Mouse (Mus musculus) intestine, embryonic 16.5 days (tissue): ENCODE measurements around the gene Lmna. TPM values are rescaled to one million over a fixed set of nuclear protein-coding genes. Genes with fewer than 3 reads are reported as not detected.

Experiments
- ATAC-seq: fragments of 200-750 bp; cut with Nextera tagmentation; 2 replicates; pipeline ENCODE4 v1.8.0; 2017; ENCODE audit warnings: moderate TSS enrichment, moderate library complexity
- H3K27ac ChIP-seq: fragments of 300-500 bp; sonication (generic); 2 replicates; pipeline ENCODE4 v1.5.1; 2014; ENCODE audit warnings: mild to moderate bottlenecking, low read length
- H3K27me3 ChIP-seq: fragments of 300-500 bp; sonication (generic); replicated peaks from 2 replicates; pipeline ENCODE4 v1.6.1; 2014; ENCODE audit warnings: low read length, control low read depth, mixed read lengths; ENCODE audit not compliant: control insufficient read depth, insufficient read depth
- H3K36me3 ChIP-seq: fragments of 300-500 bp; sonication (generic); 2 replicates; pipeline ENCODE4 v1.6.1; 2014; ENCODE audit warnings: low read length, control low read depth; ENCODE audit not compliant: control insufficient read depth, insufficient read depth
- H3K4me1 ChIP-seq: fragments of 300-500 bp; sonication (generic); 2 replicates; pipeline ENCODE4 v1.6.1; 2014; ENCODE audit warnings: low read length, control low read depth, mixed read lengths; ENCODE audit not compliant: control insufficient read depth, insufficient read depth
- H3K4me2 ChIP-seq: fragments of 300-500 bp; sonication (generic); 2 replicates; pipeline ENCODE4 v1.6.1; 2014; ENCODE audit warnings: low read depth, low read length, control low read depth
- H3K4me3 ChIP-seq: fragments of 300-500 bp; sonication (generic); 2 replicates; pipeline ENCODE4 v1.5.1; 2014; ENCODE audit warnings: mild to moderate bottlenecking, low read length
- H3K9ac ChIP-seq: fragments of 300-500 bp; sonication (generic); 2 replicates; pipeline ENCODE4 v1.6.1; 2014; ENCODE audit warnings: low read depth, low read length
- H3K9me3 ChIP-seq: fragments of 300-500 bp; sonication (generic); 2 replicates; pipeline ENCODE4 v1.6.1; 2016; ENCODE audit warnings: low read length, control low read depth; ENCODE audit not compliant: control insufficient read depth
- WGBS: fragments of 180-500 bp; shearing (Covaris S2); extraction: QIAGEN DNeasy Blood & Tissue Kit; methylation state at CpG from one replicate; pipeline ENCODE4 v1.1.7; 2014; 5-methylcytosine and 5-hydroxymethylcytosine counted together
- polyA plus RNA-seq: library from polyadenylated mRNA; unstranded; fragments of >200 nt; fragmentation: Nextera tagmentation; extraction: Ambion mirVana; gene quantifications from 2 replicates; pipeline ENCODE4 v1.2.1, GENCODE M21; 2015

Lmna gene
- polyA plus RNA-seq, 1 experiment from 2014 or later, result 127 TPM

- Histone ChIP-seq H3K4me1 (peaks cover 33% of the 10 kb centered on the region), H3K4me3 (no peak overlapping the region), H3K27ac (0 out of 2 replicates have a peak overlapping the region, but pooled peaks have one; percentile 11), H3K36me3 (no peaks in the 10 kb centered on the region), H3K4me2 (no peak overlapping the region), H3K27me3 (no peaks in the 10 kb centered on the region), H3K9me3 (no peaks in the 10 kb centered on the region), H3K9ac (no peak overlapping the region)
- 66% methylated on average over 6 of the region's 6 CpGs for WGBS
- ATAC-seq, result no peak
Observed at GRCm38 (mm10) chr3:88505081-88505480, 4.7 kb downstream of the Lmna start.

GRCm38 (mm10) chr3:88503881-88504746, 5.6 kb downstream of the Lmna start:
- Histone ChIP-seq H3K9me3 (no peaks in the 10 kb centered on the region), H3K36me3 (no peaks in the 10 kb centered on the region), H3K4me3 (no peak overlapping the region), H3K4me2 (no peak overlapping the region), H3K27ac (peak overlapping the region; percentile 82), H3K9ac (no peak overlapping the region), H3K4me1 (peaks cover 26% of the 10 kb centered on the region), H3K27me3 (no peaks in the 10 kb centered on the region)
- ATAC-seq, result no peak
- 49% methylated on average over 8 of the region's 8 CpGs for WGBS

- 26% methylated on average over 4 of the region's 4 CpGs for WGBS
- H3K4me3 ChIP-seq, result peak overlapping the region; percentile 76
- H3K36me3 ChIP-seq, result no peaks in the 10 kb centered on the region
- peak; percentile 34 for ATAC-seq
- peaks cover 26% of the 10 kb centered on the region for H3K4me1 ChIP-seq
- no peaks in the 10 kb centered on the region for H3K9me3 ChIP-seq
- H3K27me3 ChIP-seq, result no peaks in the 10 kb centered on the region
- peak overlapping the region; percentile 93 for H3K4me2 ChIP-seq
- peak overlapping the region; percentile 82 for H3K27ac ChIP-seq
- peak overlapping the region; percentile 88; the same call in 1 of the 2 replicates for H3K9ac ChIP-seq
Observed at GRCm38 (mm10) chr3:88503505-88503863, 6.3 kb downstream of the Lmna start.

GRCm38 (mm10) chr3:88502641-88503504, 6.9 kb downstream of the Lmna start:
- no peaks in the 10 kb centered on the region for H3K27me3 ChIP-seq
- peak; percentile 92 for ATAC-seq
- H3K27ac ChIP-seq, result peak overlapping the region; percentile 82
- peak overlapping the region; percentile 88 for H3K9ac ChIP-seq
- under 1% methylated on average over 55 of the region's 55 CpGs for WGBS
- peak overlapping the region; percentile 93 for H3K4me2 ChIP-seq
- no peaks in the 10 kb centered on the region for H3K36me3 ChIP-seq
- H3K9me3 ChIP-seq, result no peaks in the 10 kb centered on the region
- H3K4me1 ChIP-seq, result peaks cover 24% of the 10 kb centered on the region
- peak overlapping the region; percentile 76 for H3K4me3 ChIP-seq

- peak overlapping the region; percentile 93 for H3K4me2 ChIP-seq
- peak overlapping the region; percentile 82 for H3K27ac ChIP-seq
- H3K4me3 ChIP-seq, result peak overlapping the region; percentile 76
- H3K36me3 ChIP-seq, result no peaks in the 10 kb centered on the region
- H3K27me3 ChIP-seq, result no peaks in the 10 kb centered on the region
- ATAC-seq, result peak; percentile 11; the same call in 1 of the 2 replicates
- H3K9me3 ChIP-seq, result no peaks in the 10 kb centered on the region
- WGBS, result 21% methylated on average over 11 of the region's 11 CpGs
- H3K9ac ChIP-seq, result peak overlapping the region; percentile 88
- peaks cover 24% of the 10 kb centered on the region for H3K4me1 ChIP-seq
Observed at GRCm38 (mm10) chr3:88502031-88502571, 7.7 kb downstream of the Lmna start.

- peak overlapping the region; percentile 76 for H3K4me3 ChIP-seq
- ATAC-seq, result no peak
- H3K27me3 ChIP-seq, result no peaks in the 10 kb centered on the region
- H3K4me1 ChIP-seq, result peaks cover 27% of the 10 kb centered on the region
- no peaks in the 10 kb centered on the region for H3K9me3 ChIP-seq
- no peaks in the 10 kb centered on the region for H3K36me3 ChIP-seq
- peak overlapping the region; percentile 82 for H3K27ac ChIP-seq
- peak overlapping the region; percentile 88 for H3K9ac ChIP-seq
- WGBS, result 52% methylated on average over 6 of the region's 6 CpGs
- H3K4me2 ChIP-seq, result peak overlapping the region; percentile 93
Observed at GRCm38 (mm10) chr3:88501366-88502030, 8.3 kb downstream of the Lmna start.

- Histone ChIP-seq H3K9me3 (no peaks in the 10 kb centered on the region), H3K36me3 (no peaks in the 10 kb centered on the region), H3K27me3 (no peaks in the 10 kb centered on the region), H3K27ac (no peak overlapping the region), H3K4me2 (peak overlapping the region; percentile 93), H3K9ac (peak overlapping the region; percentile 25; the same call in 1 of the 2 replicates), H3K4me1 (peaks cover 30% of the 10 kb centered on the region), H3K4me3 (peak overlapping the region; percentile 15)
- ATAC-seq, result no peak
- WGBS, result 37% methylated on average over 4 of the region's 4 CpGs
Observed at GRCm38 (mm10) chr3:88500655-88501365, 8.9 kb downstream of the Lmna start.

- H3K4me1 ChIP-seq, result peaks cover 33% of the 10 kb centered on the region
- WGBS, result 82% methylated on average over 7 of the region's 7 CpGs
- ATAC-seq, result no peak
- H3K27ac ChIP-seq, result no peak overlapping the region
- H3K9me3 ChIP-seq, result no peaks in the 10 kb centered on the region
- no peaks in the 10 kb centered on the region for H3K36me3 ChIP-seq
- no peak overlapping the region for H3K4me2 ChIP-seq
- H3K27me3 ChIP-seq, result no peaks in the 10 kb centered on the region
- H3K4me3 ChIP-seq, result no peak overlapping the region
- no peak overlapping the region for H3K9ac ChIP-seq
Observed at GRCm38 (mm10) chr3:88500087-88500486, 9.7 kb downstream of the Lmna start.
